Mouse (Mus musculus) ES-E14 (cell line): ENCODE results near the gene Hk1.

Experiments
- CHD2 ChIP-seq: IDR thresholded peaks from 2 replicates; pipeline ENCODE4 v1.6.1; 2014; ENCODE audit warnings: mild to moderate bottlenecking, low read depth, low read length, inconsistent platforms
- MAFK ChIP-seq: IDR thresholded peaks from 2 replicates; pipeline ENCODE4 v1.6.1; 2014; ENCODE audit warnings: mild to moderate bottlenecking, low read depth, low read length, inconsistent platforms; ENCODE audit not compliant: insufficient read depth
- ZC3H11A ChIP-seq: IDR thresholded peaks from 2 replicates; pipeline ENCODE4 v1.6.1; 2012; ENCODE audit warnings: low read depth, mild to moderate bottlenecking, inconsistent platforms, low read length, borderline replicate concordance

GRCm38 (mm10) chr10:62228126-62228525 is 151.6 kb downstream of the Hk1 start:
- TF ChIP-seq ZC3H11A = no peak
- TF ChIP-seq MAFK = no peak
- no peak for TF ChIP-seq CHD2
